Mouse (Mus musculus) B cell, adult 2 months (primary cell): Measurements from ENCODE around the gene Rimbp3.
A peak's percentile ranks its signal among the peaks of the same experiment; 100 is the strongest.
"Not testable (repeated sequence)": the region's sequence is repeated elsewhere in the genome, so short reads cannot be mapped to it uniquely, and the experiment has no call there.

Experiments used
- DNase-seq, 2 experiments: peaks; one replicate each; pipeline ENCODE4 v3.0.0; 2022

The Rimbp3 gene

DNA sequence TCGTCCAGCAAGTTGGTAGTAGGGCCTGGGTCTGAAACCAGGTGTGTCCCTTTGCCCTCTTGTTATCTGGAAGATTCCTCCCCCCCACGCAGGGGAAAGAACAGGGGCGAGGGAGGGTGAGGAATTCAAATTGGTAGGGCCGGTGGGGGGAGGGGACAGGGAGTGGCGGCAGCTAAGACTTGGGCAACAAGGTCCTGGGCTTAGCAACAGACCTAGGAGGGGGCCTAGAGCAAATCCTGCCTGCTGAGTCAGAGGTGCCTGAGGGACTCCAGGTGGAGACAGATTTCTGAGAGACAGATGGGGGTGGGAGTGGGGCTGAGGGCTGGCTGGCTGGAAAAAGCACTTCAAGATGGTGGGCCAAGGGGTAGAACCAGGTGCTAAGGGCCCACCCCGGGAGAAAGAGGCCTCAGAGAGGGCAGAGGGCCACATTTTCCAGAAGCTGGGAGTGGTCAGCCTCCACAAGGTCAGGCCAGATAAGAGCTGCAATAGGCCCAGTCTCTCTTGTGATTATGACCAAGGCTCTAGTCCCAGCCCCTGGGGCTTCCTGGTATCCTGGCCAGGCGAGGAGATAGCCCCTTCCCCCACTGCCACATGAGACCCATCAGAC lies 11.8 kb downstream of the Rimbp3 start:
- no peak for DNase-seq

DNA sequence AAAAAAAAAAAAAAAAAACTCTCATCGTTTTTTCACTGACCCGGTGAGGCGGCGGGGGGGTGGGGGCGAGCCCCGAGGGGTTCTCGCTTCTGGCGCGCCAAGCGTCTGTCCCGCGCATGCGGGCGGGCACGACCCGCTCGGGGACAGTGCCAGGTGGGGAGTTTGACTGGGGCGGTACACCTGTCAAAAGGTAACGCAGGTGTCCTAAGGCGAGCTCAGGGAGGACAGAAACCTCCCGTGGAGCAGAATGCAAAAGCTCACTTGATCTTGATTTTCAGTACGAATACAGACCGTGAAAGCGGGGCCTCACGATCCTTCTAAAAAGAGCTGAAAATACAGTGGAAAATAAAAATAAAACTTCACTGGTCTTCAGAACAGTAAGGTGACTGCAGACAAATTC lies 13.8 kb downstream of the Rimbp3 start:
- peak; percentile 98 to 99 for DNase-seq

DNA sequence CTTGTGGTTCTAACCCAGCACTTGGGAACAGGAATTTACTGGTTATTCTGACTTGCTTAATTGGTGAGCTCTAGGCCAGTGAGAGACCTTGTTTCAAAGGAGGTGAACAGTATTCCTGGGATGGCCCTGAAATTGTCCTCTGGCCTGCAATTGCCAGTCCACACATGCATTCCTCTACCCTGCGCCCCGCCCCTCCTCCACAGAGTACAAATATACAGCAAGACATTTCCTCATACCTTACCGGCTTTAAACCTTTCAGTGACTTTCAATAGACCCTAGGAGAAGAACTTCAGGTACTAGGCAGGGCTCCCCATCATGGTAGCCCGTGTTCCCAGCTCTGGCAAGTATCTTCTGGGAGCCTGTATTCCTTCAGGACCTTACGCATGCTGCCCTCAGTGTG lies 17.2 kb downstream of the Rimbp3 start:
- no peak for DNase-seq

DNA sequence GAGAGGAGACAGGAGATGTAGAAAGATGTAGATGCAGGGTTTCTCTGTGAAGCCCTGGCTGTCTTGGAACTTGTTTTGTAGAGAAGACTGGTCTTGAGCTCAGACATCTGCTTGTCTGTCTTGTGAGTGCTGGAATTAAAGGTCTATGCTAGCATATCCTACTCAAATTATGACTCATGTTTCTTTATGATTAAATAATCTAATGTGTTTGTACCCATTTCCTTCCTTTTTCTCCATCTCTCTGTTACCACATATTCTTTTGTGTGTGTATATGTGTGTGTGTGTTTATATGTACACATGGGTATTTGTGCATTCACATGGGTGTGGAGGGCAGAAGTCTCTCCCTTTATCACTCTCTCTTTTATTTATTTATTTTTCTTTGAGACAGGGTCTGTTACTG lies 18.1 kb downstream of the Rimbp3 start:
- no peak for DNase-seq

DNA sequence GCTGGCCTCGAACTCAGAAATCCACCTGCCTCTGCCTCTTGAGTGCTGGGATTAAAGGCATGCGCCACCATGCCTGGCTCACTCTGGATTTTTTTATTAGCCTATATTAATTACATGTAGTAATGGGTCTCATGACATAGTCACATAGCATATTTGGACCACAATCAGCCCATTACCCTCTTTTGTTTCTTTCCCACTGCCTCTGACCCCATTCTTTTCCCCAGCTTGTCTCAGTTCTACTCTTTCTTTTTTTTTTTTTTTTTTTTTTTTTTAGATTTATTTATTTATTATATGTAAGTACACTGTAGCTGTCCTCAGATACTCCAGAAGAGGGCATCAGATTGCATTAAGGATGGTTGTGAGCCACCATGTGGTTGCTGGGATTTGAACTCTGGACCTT lies 23.1 kb downstream of the Rimbp3 start:
- DNase-seq = not testable (repeated sequence)

DNA sequence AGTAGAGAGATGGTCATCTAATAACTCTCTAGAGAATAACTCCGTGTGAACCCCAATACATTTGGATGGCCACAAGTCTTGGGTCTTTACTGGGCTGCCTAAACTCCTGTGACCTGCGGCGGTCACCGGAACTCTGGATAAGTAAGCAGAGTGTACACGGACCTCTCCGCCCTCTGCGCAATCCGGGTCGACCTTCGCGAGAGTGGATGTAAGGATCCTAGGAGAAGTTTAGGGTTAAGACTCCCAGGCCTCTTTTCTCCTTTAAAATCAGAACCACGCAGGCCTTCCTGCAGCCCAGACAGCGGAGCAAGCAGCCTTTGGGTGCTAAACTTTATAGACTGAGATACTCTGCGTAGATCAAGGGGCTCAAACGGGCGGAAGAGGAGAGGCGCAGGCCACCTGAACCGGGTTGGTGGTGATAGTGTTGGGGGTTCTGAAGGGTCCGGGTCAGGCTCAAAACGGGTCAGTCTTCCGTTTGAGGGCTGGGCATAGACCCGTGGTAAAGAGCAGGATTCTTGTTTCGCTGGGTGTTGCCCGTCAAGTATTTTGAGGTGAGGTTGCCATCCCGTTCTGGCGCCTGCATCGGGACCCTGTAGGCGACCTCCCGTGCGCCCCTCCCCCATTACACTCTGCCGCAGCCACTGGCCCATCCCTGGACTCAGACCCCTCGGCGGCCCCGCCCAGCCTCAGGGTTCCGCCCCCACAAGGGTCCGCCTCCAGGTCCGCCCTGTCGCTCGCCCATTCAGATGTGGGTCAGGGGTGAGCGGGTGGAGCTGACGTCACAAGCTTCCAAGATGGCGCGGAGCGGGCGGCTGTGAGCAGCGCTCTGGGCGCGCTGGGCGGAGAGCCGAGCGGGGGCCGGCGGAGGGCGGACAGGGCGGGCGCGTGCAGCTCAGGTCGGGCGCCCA lies 24.6 kb downstream of the Rimbp3 start, which contains the start of gene Hic2:
TSS of gene Hic2 (plus strand) at position 779 of the 908 bp plus-strand sequence.
- DNase-seq = peak; percentile 92

DNA sequence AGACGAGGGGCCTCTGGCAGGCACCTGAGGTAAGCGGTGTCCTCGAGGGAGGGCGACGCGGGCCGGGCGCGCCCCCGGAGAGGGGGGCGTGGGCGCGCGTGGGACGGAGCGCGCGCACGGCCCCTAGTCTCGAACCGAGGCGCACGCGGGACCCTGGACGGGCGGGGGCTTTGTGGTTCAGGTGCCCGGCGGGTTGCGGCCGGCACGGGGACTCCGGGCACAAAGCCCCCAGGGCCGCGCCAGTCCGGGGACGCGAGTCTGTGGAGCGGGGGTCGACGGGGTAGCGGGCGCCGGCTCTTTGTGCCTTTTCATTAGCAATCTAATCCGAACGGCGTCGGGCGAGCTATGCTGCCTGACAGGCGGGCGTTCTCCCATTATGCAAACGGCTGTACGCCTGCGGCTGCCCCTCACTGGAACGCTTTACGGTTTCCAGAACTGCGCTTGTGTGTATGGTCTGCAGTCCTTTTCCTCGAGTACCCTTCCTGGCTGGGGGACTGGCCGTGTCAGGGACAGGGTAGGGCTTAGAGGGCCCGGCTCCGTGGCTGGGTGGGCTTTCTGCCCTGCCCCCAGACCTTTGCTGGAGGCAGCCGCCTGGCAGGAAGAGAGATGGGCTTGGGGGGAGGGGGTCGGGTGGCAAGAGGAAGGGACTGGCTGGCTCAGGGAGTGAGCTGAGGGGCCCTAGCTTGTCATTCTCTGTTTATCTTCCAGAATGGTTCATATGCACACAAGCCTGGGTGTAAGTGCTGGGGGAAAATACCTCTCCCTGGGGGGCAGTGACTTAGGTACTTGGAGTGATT lies 25.5 kb downstream of the Rimbp3 start:
- peak; percentile 45 to 49 for DNase-seq

DNA sequence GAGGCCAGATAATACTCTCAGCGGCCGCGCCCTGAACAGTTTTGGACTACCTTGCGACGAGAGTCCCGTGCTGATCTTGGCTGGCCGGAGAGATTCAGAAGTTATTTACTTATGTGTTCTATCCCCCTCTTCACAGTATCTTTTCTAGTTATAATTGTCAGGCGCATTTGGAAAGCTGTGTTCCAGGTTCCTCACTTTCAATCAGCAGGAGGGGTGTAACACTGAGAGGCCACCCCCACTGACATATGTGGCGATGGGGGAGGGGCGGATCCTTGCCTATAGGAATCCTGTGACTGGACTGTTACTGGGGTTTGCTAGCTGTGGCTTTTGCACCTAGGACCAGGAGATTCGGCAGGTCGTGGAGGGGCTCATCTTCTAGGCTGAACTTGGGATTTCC lies 26.1 kb downstream of the Rimbp3 start:
- peak; percentile 28 for DNase-seq

DNA sequence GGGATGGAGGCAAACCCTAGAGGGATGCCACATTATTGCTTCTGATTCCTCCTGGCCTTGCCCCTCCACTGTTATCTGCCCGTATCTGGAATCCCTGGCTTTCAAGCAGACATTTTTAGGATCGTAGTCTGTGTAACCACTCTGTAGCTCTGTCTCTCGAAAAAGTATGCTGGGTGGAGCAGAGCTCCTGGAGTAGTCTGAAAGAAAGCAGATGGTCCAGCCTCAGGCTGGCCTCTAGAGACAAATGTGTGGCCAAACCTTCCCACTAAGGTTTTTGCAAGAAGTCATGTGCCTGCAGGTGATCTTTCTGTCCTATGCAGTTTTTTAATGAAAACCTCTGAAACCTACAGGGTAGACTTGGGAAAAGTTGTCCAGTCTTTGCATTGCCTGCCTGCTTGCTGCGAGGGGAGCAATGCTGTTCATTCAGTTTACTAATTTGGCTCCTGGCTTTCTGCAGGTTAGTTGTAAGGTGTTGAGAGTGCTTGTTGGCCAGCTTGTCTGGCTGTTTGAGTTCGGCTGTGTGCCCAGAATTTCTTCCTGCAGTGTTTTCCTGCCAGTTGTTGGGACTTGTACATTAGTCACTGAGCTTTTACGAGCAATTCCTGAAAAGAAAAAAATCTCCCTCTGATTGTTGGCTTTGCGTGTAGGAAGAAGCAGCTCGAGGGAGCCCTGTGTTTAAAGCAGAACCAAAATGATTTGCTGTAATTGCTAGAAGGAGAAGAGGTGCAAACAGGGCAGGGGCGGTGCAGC lies 26.7 kb downstream of the Rimbp3 start:
- DNase-seq = no peak

DNA sequence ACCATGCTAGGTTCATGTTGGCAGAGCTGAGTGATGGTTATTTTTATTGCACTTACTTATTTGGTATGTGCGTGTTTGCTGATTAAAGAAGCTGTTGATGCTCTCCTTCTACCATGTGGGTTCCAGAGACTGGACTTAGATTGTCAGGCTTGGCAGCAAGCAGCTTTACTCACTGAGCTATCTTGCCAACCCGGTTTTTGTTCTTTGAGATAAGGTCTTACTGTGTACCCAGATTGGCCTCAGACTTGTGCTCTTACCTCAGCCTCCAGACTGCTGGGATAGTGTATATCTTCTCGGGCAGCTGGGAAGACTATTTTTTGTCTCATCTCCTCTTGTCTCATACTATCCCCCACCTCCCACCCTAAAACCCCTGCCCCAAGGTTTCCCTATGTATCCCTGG lies 29.2 kb downstream of the Rimbp3 start:
- no peak for DNase-seq

DNA sequence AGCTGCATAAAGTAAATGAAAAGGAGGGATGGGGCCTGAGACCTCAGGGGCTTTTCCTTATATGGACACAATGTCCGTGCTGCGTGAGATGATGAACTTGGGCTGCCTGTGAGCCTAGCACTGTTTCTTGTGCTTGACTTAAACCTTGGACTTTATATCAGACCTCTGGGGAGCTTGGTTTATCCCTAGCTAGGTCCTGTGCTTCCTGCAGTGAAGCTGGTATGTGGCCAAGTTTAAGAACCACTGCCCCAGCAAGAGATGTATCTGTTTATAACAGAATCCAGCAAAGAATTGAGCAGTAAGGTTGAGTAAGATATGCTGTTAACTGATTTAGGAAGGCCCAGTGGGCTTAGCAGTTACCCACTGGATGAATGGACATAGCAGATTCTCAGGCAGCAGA lies 31.0 kb downstream of the Rimbp3 start:
- DNase-seq = no peak

DNA sequence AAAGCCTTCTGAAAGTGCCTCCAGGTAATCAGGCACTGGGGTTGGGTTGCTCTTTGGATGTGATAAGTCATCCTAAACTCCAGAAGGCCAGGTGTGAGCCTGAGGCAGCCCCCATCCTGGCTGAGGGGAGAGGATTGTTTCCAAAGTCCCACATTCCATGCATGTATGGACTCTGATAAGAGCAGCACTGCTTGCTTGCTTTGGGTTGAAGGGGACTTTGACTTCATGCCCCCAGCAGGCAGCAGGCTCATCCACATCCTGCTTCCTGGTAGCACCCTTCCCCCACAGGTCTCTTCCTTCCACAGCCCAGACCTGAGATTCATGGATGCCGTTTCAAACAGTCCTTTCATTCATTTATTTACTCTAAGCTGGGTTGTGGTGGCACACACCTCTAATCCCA lies 35.3 kb downstream of the Rimbp3 start:
- DNase-seq = no peak

DNA sequence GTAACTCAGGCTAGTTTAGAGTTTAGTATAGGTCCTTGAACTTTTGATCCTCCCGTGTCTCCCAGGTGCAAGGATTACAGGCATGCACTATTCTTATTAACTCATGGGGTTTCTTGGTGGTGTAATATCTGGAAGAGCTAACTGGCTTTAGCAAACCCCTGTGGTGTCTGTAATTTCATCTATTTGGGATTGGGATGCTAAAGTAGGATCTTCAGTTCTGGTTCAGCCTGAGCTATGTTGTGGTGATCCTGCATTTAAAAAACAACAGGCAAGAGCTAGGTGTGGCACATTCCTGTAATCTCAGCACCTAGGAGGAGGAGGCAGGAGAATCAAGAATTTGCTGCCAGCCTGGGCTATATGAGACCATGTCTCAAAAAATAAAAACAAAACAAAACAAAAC lies 36.6 kb downstream of the Rimbp3 start:
- DNase-seq = no peak

DNA sequence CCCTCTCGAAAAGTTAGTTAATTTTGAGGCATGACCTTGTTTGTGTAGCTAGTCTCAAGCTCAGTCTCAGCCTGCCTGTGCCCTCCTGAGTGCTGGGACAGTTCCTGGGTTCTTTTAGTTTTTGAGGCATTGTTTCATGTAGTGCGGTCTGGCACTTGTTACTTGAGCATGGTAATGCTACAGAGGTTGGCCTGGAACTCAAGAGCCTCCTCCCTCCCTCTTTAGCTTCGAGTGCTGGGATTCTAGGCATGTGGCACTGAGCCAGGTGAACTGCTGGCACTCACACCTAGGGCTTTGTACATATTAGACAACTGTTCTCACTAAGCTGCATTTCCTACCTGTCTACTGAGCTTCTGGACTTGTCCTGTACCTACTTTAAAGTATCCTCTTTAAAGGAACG lies 39.3 kb downstream of the Rimbp3 start:
- DNase-seq = no peak

DNA sequence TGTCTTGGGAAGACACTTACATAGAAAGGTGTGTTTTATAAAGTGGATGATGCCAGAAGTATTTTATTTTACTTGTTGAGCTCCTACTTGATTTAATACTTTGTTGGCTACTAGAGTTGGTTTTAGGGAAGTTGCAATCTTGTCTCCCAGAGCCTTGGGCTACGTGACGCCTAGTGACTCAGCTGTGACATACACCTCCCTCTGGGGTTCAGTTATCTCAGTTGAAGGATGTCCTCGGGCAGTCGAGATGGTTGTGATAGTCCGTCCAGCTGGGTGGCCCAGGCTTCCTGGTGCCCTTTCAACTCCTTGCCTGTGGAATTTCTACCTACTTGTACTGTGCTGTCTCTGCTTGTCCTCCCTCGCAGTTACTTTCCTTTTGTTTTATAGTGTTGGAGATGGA lies 40.7 kb downstream of the Rimbp3 start:
- no peak for DNase-seq

DNA sequence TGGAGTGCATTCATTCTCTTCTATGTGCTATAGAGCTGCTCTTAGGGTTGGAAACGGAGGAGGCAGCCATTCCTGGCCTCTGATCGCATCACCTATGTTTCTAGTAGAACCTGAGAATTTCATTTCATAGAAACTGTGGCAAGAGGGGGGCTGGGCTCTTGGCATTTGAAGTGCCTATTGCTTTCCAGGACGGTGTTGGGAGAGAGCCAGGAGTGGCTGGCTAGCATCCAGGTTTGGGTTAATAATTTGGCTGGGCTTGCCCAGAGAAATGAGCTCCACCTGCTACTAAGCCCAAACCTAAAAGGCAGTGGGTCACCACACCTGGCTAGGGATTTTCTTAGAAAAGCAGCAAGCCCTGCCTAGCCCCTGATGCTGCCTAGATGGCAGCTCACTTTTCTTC lies 43.1 kb downstream of the Rimbp3 start:
- no peak for DNase-seq

DNA sequence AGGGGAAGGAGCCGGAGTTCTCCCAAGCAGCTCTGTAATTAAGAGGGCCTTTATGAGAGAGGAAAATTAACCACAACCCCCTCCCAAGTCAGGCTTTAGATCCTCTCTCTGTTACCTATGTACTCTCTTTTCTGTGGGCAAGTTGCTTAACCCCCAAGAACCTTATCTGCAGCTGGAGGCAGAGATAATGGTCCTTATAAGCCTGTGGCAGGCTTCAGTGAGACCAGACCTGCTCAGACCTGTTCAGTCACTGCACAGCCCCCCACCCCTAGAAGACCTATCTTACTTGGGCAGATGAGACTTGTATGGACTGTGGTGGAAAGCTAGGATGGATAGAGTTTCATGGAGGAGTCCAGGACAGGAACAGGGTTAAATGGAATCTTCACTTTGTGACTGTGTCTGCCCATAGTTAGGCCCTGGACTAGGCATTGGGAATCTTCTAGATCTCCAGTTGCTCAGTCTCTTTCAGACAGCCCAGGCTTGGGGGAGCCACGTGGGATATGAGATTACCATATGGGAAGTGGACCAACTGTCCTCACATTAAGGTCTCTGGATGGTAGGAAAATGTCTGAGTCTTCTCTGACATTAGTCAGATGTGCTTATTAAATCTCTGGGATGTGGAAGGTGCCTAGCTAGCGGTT lies 43.8 kb downstream of the Rimbp3 start:
- DNase-seq = no peak

DNA sequence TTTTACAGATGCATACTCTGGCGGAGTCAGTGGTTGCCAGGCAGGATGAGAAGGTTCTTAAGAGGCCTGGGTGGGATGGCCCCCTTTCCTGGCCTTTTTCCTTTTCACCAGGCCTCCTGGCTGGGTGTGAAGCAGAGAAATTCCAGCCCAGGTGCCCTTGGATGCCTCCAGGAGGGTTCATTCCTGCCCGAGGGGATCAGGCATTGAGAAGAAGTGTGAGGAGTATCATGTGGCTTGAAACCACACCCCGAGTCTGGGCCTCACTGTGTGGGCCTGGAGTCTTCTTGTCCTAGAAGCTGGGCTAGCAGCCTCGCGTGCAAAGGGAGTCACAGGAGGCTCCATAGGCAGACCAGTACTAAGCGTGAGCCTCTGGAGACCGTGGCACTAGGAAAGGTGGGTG lies 44.4 kb downstream of the Rimbp3 start:
- DNase-seq = no peak

DNA sequence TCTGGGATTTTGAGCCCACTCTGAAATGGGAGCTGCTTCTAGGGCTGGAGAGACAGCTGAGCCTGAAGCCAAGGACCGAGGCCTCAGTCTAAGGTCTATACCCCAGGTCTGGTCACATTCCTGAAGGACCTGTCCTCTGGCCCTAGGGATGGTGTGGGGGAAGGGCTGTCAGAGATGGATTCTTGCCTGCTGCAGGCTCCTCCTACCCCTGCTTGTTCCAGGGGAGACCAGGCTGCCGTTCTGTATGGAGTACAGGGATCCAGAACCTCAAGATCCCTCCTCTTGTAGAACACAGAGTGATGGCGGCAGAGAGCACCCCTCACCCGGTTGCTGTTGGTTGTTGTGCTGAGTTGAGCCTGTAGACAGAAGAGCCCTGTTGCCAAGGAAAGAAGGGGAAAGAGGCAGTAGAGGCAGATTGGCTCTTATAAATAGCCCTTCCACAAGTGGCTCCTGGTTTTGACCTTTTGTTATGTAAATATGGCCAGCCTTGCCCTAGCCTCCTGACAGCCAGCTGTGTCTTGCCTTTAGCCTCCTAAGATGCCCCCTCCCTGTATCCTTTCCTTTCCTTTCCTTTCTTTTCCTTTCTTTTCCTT lies 45.7 kb downstream of the Rimbp3 start:
- no peak for DNase-seq

DNA sequence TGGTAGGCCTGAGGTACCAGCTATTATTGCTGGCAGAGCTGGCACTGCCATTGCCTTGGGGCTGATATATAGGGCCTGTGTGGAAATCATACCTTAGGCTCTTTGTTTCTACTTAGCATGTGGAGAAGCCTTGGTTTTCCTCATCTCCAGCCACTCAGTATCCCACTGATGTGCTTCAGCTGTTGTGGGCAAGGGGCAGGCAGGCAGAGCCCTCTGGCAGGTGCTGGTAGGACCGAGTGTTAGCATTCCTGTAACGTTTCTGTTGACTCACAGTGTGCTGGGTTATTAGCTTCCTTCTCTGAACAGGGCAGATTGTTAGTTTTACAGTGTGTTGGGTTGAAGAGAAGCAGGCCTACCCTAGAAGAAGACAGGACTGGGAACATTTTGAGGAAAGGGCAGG lies 46.9 kb downstream of the Rimbp3 start:
- DNase-seq = no peak

DNA sequence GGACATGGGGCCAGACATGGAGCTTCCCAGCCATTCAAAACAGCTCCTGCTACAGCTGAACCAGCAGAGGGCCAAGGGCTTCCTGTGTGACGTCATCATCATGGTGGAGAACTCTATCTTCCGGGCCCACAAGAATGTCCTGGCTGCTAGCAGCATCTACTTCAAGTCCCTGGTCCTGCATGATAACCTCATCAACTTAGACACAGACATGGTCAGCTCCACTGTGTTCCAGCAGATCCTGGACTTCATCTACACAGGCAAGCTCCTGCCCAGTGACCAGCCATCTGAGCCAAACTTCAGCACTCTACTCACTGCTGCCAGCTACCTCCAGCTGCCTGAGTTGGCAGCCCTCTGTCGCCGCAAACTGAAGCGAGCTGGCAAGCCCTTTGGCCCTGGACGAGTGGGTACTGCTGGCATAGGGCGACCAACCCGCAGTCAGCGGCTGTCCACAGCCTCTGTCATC lies 49.0 kb downstream of the Rimbp3 start:
- no peak for DNase-seq

DNA sequence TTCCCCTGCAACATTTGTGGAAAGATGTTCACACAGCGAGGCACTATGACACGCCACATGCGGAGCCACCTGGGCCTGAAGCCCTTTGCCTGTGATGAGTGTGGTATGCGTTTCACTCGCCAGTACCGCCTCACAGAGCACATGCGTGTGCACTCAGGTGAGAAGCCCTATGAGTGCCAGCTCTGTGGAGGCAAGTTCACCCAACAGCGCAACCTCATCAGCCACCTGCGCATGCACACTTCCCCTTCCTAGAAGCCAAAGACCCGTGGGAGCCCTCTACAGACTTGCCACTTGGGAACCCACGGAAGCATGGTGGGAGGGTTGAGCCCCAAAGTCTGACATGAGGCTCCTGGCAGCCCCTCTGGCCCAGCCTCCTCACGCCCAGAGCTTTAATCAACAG lies 50.5 kb downstream of the Rimbp3 start:
- no peak for DNase-seq
